Mouse (Mus musculus) gastrocnemius, postnatal 36 days (tissue): ENCODE measurements around the gene Spo11. TPM values are rescaled to one million over a fixed set of nuclear protein-coding genes. Genes with fewer than 3 reads are reported as not detected.

Experiments used
- DNase-seq, 2 experiments: peaks; one replicate each; pipeline ENCODE4 v3.0.0; 2022
- intact Hi-C: fragments of 180-260 bp; cut with DNase I; formaldehyde crosslinking; loops from one replicate; pipeline ENCODE4 v1.15.1; 2025
- total RNA-seq, 2 experiments: library from RNA; stranded (reverse); gene quantifications; 2 replicates each; pipeline ENCODE4 v1.2.3; 2021

The Spo11 gene
- total RNA-seq, 2 experiments from 2014 or later = 0.51 TPM; not detected in 1

GRCm38 (mm10) chr2:172951976-172952375 lies 25.5 kb upstream of the Spo11 start:
- intact Hi-C loops = no loop called here
- no peak for DNase-seq

DNA sequence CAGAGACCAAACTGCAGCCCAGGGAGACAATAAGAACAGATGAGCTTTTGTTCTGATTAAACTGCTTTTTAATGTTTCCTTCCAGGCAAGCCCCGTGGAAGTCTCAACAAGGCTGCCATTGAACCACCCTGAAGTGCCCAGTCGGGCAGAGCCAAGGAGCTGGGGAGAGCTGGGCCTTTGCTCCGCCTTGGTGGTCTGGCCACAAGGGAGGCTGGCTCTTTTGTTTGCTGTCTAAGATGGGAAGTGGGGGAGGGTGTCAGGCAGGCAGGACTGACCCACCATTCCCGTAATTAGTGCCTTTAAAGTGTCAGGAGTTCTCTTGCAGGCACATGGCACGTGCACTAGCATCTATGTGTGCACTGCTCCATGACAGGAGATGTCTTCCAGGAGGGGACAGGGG lies 18.9 kb upstream of the Spo11 start:
- no peak for DNase-seq
- intact Hi-C loops = no loop called here

GRCm38 (mm10) chr2:172959006-172959768 lies 18.3 kb upstream of the Spo11 start:
- no peak for DNase-seq
- intact Hi-C loops = no loop called here

GRCm38 (mm10) chr2:172960350-172960749 lies 17.1 kb upstream of the Spo11 start:
- intact Hi-C loops = no loop called here
- DNase-seq = no peak

DNA sequence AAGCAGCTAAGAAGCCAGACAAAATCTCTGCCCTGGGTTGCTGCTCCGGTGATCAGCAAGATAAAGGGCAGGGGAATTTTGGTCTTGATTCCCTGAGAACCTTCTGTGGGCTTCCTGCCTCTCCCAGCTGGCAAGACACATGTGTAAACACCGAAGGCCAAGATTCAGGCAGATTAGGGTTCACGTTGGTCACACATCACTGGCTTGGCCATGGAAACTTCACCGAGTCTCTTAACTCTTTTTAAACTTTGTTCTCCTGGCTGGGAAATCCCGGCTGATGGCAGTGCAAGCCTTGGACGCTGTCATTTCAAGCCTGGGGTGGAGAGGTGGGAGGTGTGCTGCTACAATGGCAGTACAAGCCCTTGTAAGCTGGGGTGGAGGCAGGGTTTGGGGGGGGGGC lies 16.3 kb upstream of the Spo11 start:
- no peak for DNase-seq
- intact Hi-C loops = no loop called here

DNA sequence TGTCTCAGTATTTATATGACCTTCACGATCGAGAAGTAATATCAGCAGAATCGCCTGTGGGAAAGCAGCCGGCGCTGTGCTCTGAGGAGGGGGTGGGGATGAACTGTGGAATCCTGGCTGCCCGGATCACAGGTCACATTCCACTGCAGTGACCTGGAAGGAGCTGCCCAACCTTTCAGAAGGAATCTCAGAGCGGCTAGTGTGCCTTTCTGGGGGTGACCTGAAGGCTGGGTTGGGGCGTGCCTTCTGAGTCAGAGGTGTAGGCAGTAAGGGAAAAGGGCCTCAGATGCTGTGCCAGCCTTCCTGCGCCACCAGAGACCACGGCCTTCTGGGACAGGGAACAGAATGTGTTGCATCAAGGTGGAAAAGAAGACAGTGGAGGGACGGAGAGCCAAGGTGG lies 12.3 kb upstream of the Spo11 start:
- DNase-seq = no peak
- intact Hi-C loops = no loop called here

GRCm38 (mm10) chr2:172966480-172966879 lies 11.0 kb upstream of the Spo11 start:
- intact Hi-C loops = no loop called here
- DNase-seq = no peak

DNA sequence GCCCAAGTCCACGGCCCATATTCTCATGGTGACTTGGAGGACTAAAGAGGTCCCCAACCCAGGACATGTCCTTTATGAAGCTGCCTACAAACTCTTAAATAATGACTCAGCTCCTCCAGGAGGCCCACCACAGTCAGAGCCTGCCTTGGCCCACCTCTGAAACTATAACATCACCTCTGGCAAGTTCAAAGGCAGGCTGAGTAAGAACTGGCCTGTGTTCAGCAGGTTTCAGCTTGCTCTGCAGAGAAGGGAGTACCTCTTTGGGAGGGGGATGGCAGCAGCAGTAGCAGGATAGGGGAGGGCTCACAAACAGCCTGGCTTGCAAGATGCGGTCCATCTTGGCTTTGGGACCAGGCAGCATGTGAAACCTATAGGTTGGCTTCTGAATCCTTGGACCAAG lies 5.6 kb upstream of the Spo11 start:
- intact Hi-C loops = no loop called here
- no peak for DNase-seq

GRCm38 (mm10) chr2:172973806-172974565 lies 3.5 kb upstream of the Spo11 start:
- DNase-seq = peak; percentile 23 to 26
- intact Hi-C loops = no loop called here

- peak in 1 of 2 experiments; percentile 24 for DNase-seq
- intact Hi-C loops = no loop called here
These were observed 2.8 kb upstream of the Spo11 start for GRCm38 (mm10) chr2:172974701-172975100.

DNA sequence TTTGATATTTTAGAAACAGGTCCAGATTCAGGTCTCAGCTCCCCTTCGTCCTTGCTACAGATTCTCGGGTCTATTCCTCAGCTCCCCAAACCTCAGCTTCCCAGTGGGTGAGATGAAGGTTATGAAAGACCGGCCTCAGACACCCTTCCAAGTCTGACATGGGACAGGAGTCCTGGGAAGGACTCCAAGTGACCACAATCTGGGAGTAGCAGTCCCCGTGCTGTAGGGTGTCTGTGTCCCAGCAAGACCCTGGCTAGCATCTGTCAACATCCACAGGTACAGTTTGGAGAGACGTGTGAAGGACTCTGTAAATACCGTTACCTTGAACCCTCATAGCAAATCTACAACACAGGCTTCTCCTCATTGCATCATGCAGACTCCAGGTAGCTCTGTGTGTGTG lies 2.3 kb upstream of the Spo11 start:
- intact Hi-C loops = no loop called here
- no peak for DNase-seq

DNA sequence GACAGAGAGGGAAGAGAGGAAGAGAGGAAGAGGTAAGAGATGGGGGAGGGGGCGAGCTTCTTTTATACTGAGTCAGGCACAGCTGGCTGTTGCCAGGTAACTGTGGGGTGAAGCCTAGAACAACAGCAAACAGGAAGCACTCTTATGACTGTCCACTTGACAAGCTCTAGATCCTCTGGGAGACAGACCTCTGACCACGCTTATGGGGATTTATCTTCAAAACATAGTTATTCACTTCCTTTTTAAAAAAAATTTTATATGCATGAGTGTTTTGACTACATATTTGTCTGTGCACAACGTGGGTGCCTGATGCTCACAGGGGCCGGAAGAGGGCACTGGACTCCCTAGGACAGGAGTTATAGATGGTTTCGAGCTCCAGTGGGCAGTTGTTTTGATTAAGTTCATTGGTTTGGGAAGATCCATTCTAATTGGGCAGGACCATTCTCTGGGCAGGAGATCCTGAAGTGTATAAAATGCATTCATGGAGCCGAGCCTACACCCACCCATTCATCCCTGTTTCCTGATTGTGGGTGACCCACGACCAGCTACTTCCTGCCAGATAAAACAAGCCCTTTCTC lies 750 bp upstream of the Spo11 start:
- DNase-seq = no peak
- intact Hi-C loops = no loop called here

DNA sequence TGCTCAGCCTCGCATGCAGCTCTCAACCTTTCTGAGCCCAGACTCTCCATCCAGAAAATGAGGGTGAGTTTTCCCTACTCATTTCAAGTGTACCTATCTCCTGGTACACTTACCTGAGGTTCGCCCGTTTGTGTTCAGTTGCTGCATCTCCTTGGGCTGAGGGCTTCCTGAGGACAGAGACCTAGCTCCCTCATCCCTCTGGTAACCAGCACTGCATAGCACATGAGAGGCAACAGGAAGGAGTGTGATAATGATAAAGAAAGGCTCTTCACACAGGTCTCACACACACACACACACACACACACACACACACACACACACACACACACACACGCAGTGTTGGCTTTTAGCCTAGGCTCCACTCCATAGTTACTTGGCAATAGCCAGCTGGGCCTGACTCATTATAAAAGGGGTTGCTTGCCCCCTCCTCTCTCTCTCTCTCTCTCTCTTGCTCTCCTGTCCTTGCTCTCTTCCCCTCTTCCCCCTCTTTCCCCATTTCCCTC lies 682 bp downstream of the Spo11 start:
- intact Hi-C loops = no loop called here
- DNase-seq = no peak

DNA sequence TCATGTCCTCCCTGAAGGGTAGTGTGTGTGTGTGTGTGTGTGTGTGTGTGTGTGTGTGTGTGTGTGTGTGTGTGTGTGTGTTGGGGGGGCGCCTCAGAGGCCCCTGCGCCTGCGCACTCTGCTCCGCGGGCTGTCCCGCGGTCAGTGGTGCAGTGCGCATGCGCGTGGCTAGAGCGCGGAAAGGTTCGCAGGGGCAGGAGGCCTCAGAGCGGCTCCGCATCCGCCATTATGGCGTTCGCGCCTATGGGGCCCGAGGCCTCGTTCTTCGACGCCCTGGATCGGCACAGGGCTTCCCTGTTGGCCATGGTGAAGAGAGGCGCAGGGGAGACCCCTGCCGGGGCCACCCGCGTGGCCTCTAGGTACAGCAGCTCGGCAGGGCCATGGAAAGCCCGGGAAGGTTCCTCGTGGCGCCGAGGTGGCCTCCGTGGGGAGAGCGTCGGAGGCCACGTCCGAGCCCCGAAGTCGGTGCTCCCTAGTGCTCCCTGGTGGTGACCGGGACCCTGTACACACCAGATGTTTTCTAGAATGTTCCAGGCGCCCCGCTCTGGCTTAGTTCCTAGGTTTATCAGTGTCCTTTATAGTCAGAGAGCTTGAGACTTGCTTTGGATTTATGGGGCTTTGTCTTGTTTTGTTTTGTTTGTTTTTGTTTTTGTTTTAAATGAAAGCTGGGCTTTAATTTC lies 2.3 kb downstream of the Spo11 start:
- intact Hi-C loops = no loop called here
- DNase-seq = no peak

GRCm38 (mm10) chr2:172982776-172983561 lies 5.5 kb downstream of the Spo11 start:
- intact Hi-C loops = no loop called here

GRCm38 (mm10) chr2:172990161-172990560 lies 12.7 kb downstream of the Spo11 start:
- intact Hi-C loops = loop anchor here (10.0 kb wide), 1 partner anchor 195 kb away; no protein-coding TSS in a partner anchor
- DNase-seq = no peak

More at GRCm38 (mm10) chr2:172982776-172983561, 5.5 kb downstream of the Spo11 start:
- DNase-seq = no peak

DNA sequence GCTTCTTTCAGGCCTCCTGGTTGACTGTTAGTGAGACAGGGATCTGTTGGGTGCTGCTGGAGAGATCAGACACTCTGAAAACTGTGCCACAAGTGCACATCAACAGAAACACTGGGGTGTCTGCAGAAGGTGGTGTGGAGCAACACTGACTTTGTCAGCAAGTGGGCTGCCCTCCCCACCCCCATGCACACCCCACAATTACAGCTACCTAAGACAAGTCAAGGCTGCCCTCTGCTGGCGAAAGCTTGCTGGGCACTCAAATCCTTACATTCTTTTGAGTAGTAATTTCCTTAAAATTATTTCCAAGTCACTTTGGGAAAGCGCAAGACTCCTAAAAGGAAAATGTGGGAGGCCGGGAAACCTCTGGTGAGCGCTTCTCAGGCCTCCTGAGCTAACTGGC lies 18.7 kb downstream of the Spo11 start:
- peak; percentile 46 to 56 for DNase-seq
- intact Hi-C loops = loop anchor here (1.0 to 10.0 kb wide), 2 partner anchors 163 to 189 kb away; no protein-coding TSS in a partner anchor

DNA sequence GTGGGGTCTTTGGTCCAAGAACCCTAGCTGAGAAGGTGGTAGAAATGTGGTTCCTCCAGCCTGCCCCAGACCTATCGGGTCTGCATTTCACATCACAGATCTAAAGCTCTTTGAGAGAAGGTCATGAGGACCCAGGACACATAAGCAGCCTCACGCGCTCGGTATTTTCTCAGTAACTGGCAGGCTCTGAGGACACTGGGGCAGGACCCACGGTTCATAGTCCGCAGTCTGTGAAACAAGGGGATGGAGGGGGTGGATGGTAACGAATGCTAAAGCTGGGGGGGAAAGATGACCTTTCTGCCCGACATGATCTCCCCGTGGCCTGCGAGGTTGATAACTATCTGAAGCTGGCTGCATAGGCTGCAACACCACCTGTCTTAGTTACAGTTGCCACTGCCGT lies 20.2 kb downstream of the Spo11 start:
- intact Hi-C loops = loop anchor here (10.0 kb wide), 1 partner anchor 187 kb away; no protein-coding TSS in a partner anchor
- no peak for DNase-seq

- DNase-seq = no peak
- intact Hi-C loops = loop anchor here (10.0 kb wide), 1 partner anchor 186 kb away; no protein-coding TSS in a partner anchor
These were observed 21.0 kb downstream of the Spo11 start for GRCm38 (mm10) chr2:172998478-172998877.
